Mouse (Mus musculus): Measurements from ENCODE around the gene Vldlr.

Gene Vldlr

DNA sequence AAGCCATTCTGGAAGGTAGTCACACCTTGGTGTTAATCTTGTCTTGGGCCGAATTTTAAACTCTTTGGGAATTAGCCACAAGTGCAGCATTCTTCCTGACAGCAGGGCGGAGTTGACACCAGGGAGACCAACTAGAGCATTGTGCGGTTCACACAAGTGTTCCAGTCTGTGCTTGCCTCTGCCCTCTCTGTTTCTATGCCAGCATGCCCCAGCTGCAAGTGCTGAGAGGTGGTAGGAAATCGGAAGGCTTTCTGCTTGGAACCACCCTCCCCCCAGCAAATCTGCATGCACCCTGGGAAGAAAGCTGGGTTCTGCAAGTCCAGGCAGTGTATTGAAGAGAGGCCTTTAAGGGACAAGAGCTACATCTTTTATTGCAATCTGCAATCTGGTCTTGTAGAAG lies 10.8 kb downstream of the Vldlr start:
- intact Hi-C loops (cut with DNase I), result no loop called here

DNA sequence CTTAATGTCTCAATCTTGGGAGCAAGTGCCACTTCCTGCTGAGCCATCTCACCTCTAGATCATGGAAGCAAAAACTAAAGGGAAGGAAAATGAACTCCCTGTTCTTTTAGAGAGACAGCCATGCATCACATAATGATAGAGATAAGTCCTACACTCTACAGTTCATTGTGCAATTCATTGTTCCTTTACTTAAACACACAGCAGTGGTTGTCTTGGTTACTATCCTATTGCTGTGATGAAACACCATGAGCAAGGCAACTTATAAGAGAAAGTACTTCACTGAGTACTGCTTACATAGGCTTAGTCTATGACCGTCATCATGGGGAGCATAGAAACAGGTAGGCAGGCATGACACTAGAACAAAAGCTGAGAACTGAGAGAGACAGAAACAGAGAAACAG lies 12.0 kb downstream of the Vldlr start:
- intact Hi-C loops (cut with DNase I), result no loop called here

- intact Hi-C loops (cut with DNase I), result no loop called here
Measured at GRCm38 (mm10) chr19:27233386-27233785, 17.1 kb downstream of the Vldlr start.

DNA sequence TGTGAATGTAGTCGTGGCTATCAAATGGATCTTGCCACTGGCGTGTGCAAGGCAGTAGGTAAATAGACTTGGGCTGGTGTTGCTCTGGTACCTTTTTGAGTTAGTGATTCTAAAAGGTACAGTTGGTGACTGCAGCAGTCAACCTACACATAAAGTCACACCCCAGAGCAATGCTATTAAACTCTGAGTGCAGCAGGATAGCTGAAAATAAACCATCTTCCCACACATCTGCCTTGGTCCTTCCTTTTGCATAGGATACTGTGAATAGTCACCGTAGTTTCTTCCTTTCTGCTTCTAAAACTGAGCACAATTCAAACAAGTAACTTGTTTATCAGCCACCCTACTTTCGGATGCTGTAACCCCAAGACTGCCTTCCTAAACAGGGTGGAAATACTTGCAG lies 23.6 kb downstream of the Vldlr start:
- intact Hi-C loops (cut with DNase I), result no loop called here

DNA sequence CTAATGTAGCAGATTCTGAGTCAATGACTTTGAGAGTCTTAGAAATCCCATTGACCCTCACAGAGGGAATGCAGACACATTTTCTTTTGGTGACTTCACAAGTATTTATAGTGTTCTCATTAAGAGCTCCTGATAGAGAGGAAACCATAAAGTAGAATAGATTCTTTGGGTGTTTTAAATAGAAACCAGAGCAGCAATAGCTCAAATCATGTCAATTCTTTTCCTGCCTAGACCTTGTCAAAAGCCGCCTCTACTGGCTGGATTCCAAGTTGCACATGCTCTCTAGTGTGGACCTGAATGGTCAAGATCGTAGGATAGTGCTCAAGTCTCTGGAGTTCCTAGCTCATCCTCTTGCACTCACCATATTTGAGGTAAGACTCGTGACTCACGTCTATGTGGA lies 27.2 kb downstream of the Vldlr start:
- intact Hi-C loops (cut with DNase I), result no loop called here

DNA sequence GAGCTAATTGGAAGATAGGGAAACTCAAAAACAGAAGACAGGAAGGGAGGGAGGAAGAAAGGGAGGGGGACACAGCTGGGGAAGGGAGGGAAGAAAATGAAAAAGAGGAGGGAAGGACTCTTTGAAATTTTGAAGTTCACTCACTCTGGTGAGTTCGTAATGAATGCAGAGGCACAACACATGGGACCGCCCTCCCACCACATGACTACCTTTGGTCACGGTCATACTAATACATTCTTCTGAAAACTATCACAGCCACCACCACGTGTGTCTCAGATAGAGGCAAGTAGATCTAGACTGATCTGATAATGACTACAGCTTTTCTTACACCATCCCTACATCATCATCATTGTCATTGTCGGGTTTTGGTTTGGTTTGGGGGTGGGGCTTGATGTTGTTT lies 38.5 kb downstream of the Vldlr start:
- intact Hi-C loops (cut with DNase I), result no loop called here

DNA sequence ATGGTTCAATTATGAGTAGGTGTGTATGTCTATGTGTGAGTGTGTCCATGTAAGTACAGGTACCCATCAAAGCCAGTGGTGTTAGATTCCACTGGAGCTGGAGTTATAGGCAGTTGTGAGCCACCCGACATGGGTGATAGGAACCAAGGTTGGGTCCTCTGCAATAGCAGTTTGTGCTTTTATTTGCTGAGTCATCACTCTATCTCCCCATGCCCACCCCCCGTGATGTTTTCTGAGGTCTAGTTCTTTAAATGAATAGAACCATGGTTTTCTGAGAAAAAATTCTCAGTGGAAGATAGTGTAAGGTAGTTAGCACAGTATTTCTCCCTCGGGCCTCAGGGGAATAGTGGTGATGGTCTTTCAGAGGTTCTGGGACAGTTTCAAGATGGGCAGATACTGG lies 39.4 kb downstream of the Vldlr start:
- intact Hi-C loops (cut with DNase I), result no loop called here

GRCm38 (mm10) chr19:27260102-27260501 lies 43.8 kb downstream of the Vldlr start:
- intact Hi-C loops (cut with DNase I), result no loop called here

DNA sequence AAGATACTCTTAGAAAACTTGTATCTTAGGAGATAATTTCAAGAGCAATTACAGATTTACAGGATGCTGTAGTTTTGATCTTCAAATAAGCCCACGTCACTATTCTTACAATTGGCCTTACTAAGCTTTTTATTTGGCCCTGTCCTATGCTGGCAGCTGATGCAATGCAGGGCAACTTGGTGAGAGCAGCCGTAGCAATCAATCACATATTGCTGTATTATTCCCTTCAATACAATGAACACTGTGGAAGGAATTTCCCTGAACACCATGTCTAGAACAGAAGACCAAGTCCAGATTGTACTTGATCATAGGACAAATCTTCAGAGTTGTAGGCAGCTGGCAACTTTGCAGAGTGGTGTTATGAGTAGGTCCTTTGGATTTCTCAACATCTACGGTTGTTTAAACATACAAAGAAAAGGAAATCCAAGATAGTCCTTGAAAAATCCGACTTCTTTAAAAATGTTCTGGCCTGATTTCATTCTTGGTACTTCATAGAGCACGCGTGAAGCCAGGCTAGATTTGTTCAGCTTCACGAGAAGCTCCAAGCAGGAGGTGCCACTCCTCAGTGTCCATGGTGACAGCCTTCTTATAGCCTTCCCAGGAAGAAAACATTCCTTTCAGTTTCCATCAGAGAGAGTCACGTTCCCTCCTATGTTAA lies 44.5 kb downstream of the Vldlr start:
- intact Hi-C loops (cut with DNase I), result no loop called here

GRCm38 (mm10) chr19:27262141-27262540 lies 45.9 kb downstream of the Vldlr start:
- intact Hi-C loops (cut with DNase I), result no loop called here

GRCm38 (mm10) chr19:27273385-27273784 lies 57.1 kb downstream of the Vldlr start:
- intact Hi-C loops (cut with DNase I), result no loop called here

- intact Hi-C loops (cut with DNase I), result no loop called here
Measured at GRCm38 (mm10) chr19:27274382-27274781, 58.1 kb downstream of the Vldlr start.

GRCm38 (mm10) chr19:27279174-27279573 lies 62.9 kb downstream of the Vldlr start:
- intact Hi-C loops (cut with DNase I), result no loop called here

Data from adrenal gland (tissue).